Mouse (Mus musculus) MEL (cell line): ENCODE results near the gene Ssna1.

Experiments used
- CTCF ChIP-seq, 3 experiments: IDR thresholded peaks in 2 of 3; conservative IDR thresholded peaks in 1 of 3; 2 replicates each; pipeline ENCODE4 v1.5.1; 2011 to 2012; ENCODE audit warnings: low read length in 3 of 3, low read depth in 2 of 3, mild to moderate bottlenecking in 2 of 3, improper control_type of control experiment in 1 of 3, inconsistent platforms in 1 of 3, mixed read lengths in 1 of 3, moderate library complexity in 1 of 3; ENCODE audit not compliant: control insufficient read depth in 1 of 3, insufficient read depth in 1 of 3, poor library complexity in 1 of 3, severe bottlenecking in 1 of 3
- EP300 ChIP-seq, 2 experiments: IDR thresholded peaks; 2 replicates each; pipeline ENCODE4 v1.6.1; 2011; ENCODE audit warnings: improper control_type of control experiment in 2 of 2, low read length in 2 of 2, low read depth in 1 of 2, mild to moderate bottlenecking in 1 of 2
- NELFE ChIP-seq: IDR thresholded peaks from 2 replicates; pipeline ENCODE4 v1.6.1; 2011; ENCODE audit warnings: low read depth, low read length, improper control_type of control experiment

DNA sequence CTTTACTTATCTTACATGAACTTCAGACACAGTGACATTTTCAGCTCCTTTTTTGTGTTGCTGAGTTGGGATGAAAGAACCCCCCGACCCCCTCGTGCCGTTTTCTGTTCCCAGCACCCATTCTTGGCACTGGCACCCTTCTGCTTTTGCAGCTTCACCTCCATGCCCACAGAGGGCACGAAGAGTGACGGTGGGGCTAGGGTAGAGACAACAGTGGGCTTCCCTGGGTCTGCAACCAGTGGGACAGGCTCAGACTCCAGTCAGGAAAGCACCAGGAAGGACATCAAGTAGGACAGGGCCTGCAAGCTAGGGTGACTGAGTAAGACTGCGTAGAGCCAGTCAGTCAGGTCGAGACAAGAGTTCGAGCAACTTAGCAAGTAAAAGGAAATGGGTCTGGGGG is 31.9 kb downstream of the Ssna1 start:
- TF ChIP-seq CTCF (IDR thresholded peaks at IDR 0.05 in 2 of 3, conservative IDR thresholded peaks at IDR 0.05 in 1 of 3; ENCODE audit: control insufficient read depth in 1 of 3, insufficient read depth in 1 of 3, low read depth in 2 of 3, low read length in 3 of 3, poor library complexity in 1 of 3, severe bottlenecking in 1 of 3) (no peak), EP300 (IDR thresholded peaks at IDR 0.05; ENCODE audit: low read depth in 1 of 2, low read length in 2 of 2) (no peak), NELFE (no peak)
